Mouse (Mus musculus) left cerebral cortex, postnatal 25 days (tissue): ENCODE results near the gene Necap2. TPM values are rescaled to one million over a fixed set of nuclear protein-coding genes. Genes with fewer than 3 reads are reported as not detected.

Experiments
- DNase-seq, 2 experiments: peaks; one replicate each; pipeline ENCODE4 v3.0.0; 2022; ENCODE audit warnings: low spot score in 2 of 2, mixed read lengths in 1 of 2
- intact Hi-C: fragments of 180-260 bp; cut with DNase I; formaldehyde crosslinking; loops from one replicate; pipeline ENCODE4 v1.15.1; 2025
- total RNA-seq, 2 experiments: library from RNA; stranded (reverse); gene quantifications; 2 replicates each; pipeline ENCODE4 v1.2.3; 2021

Necap2 gene
- total RNA-seq, 2 experiments from 2014 or later = 36.3 to 46.0 TPM

- no peak for DNase-seq
- intact Hi-C loops = no loop called here
Measured at GRCm38 (mm10) chr4:141048810-141049475, 29.2 kb downstream of the Necap2 start.

- DNase-seq = peak in 1 of 2 experiments; percentile 40
- intact Hi-C loops = loop anchor here (1.0 kb wide), 1 partner anchor 20 kb away; no protein-coding TSS in a partner anchor
Measured at GRCm38 (mm10) chr4:141044816-141045215, 33.3 kb downstream of the Necap2 start.

- DNase-seq = no peak
- intact Hi-C loops = no loop called here
Measured at GRCm38 (mm10) chr4:141041117-141041516, 37.0 kb downstream of the Necap2 start.

GRCm38 (mm10) chr4:141033606-141034549 is 44.3 kb downstream of the Necap2 start:
- DNase-seq = no peak
- intact Hi-C loops = loop anchor here (5.0 kb wide), 1 partner anchor 52 kb away; no protein-coding TSS in a partner anchor

- intact Hi-C loops = loop anchor here (1.0 to 5.0 kb wide), 2 partner anchors 49 to 67 kb away; no protein-coding TSS in a partner anchor
- DNase-seq = peak; percentile 79 to 84
Measured at GRCm38 (mm10) chr4:141031733-141032132, 46.4 kb downstream of the Necap2 start.

- intact Hi-C loops = loop anchor here (1.0 to 5.0 kb wide), 2 partner anchors 48 to 66 kb away; no protein-coding TSS in a partner anchor
- no peak for DNase-seq
Measured at GRCm38 (mm10) chr4:141030541-141031206, 47.5 kb downstream of the Necap2 start.

- intact Hi-C loops = no loop called here
- DNase-seq = no peak
Measured at GRCm38 (mm10) chr4:141024992-141025391, 53.2 kb downstream of the Necap2 start.

GRCm38 (mm10) chr4:141024052-141024451 is 54.1 kb downstream of the Necap2 start:
- intact Hi-C loops = no loop called here
- DNase-seq = peak in 1 of 2 experiments; percentile 55

GRCm38 (mm10) chr4:141021614-141021929 is 56.6 kb downstream of the Necap2 start:
- intact Hi-C loops = no loop called here
- DNase-seq = no peak

GRCm38 (mm10) chr4:141020811-141021613 is 57.1 kb downstream of the Necap2 start:
- DNase-seq = no peak
- intact Hi-C loops = no loop called here

GRCm38 (mm10) chr4:141020220-141020619 is 57.9 kb downstream of the Necap2 start:
- no peak for DNase-seq
- intact Hi-C loops = no loop called here

GRCm38 (mm10) chr4:141017657-141018436 is 60.3 kb downstream of the Necap2 start:
- DNase-seq = no peak
- intact Hi-C loops = no loop called here

Other genes with a start within 250 kb of the Necap2 start
- gene Padi1, start 232.6 kb downstream of the Necap2 start, total RNA-seq = not detected
- 10 to 100 TPM in 1 of 2 experiments, 1 to 10 TPM in 1; 9.5 to 12.1 TPM for gene Padi2, start 172.0 kb downstream of the Necap2 start, total RNA-seq
- 100 to 1,000 TPM; 187 to 191 TPM for gene Sdhb, start 117.2 kb downstream of the Necap2 start, total RNA-seq
- gene Atp13a2, start 91.5 kb downstream of the Necap2 start, total RNA-seq = 100 to 1,000 TPM; 162 to 171 TPM
- 1 to 10 TPM; 4.4 to 4.5 TPM for gene Mfap2, start 67.9 kb downstream of the Necap2 start, total RNA-seq
- 10 to 100 TPM; 51.4 to 62.7 TPM for gene Crocc, start 17.8 kb downstream of the Necap2 start, total RNA-seq
- under 1 TPM; 0.55 to 0.83 TPM for gene Spata21, start 10.0 kb upstream of the Necap2 start, total RNA-seq
- 10 to 100 TPM; 41.7 to 49.2 TPM for gene Szrd1, start 61.4 kb upstream of the Necap2 start, total RNA-seq
- 10 to 100 TPM; 31.4 to 32.3 TPM for gene Fbxo42, start 69.6 kb upstream of the Necap2 start, total RNA-seq
- gene Rsg1, start 135.6 kb upstream of the Necap2 start, total RNA-seq = 1 to 10 TPM; 2.5 to 3.2 TPM
- gene Arhgef19, start 161.1 kb upstream of the Necap2 start, total RNA-seq = 10 to 100 TPM; 15.1 to 16.3 TPM
- gene Epha2, start 222.9 kb upstream of the Necap2 start, total RNA-seq = 1 to 10 TPM in 1 of 2 experiments, under 1 TPM in 1; 0.82 to 1.2 TPM